Mouse (Mus musculus) c-Kit-positive CD71-positive TER-119-positive erythroid progenitor cells, embryonic 14.5 days (primary cell): Measurements from ENCODE around the gene Lingo1.
A peak's percentile ranks its signal among the peaks of the same experiment; 100 is the strongest.

Experiments
- DNase-seq: peaks from one replicate; pipeline ENCODE4 v3.0.0-alpha.2; 2013; ENCODE audit warnings: low spot score

The Lingo1 gene

DNA sequence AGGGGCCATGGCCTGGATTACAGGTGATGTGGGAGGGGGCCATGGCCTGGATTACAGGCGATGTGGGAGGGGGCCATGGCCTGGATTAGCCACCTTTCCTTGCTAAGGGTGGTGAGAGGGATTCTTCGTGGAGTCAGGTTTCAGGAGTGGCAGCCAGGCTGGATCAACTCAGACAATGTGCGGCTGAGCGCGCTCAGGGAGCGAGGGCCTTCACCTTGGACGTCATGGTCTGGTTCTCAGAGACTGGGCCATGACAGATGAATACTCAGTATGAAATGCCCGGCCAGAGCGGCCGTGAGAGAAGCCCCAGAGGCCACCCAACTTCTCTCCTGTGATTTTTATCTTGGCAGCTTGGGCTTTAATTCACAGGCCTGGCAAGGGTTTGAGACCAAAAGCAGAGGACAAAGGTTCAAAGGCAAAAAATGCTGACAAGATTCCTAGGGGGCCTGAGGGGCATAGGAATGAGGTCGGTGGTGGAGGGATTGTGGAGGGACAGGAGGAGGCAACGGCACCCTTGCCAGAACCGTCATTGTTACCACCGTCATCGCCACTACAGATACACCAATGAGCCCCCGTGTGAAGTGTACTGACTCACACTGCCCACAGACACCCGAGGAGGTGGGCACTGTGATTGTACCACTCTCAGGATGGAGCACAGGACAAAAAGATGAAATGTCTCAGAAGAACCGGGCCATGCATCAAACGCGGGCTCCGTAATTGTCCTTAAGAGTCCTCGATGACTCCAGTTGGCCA lies 117.2 kb downstream of the Lingo1 start:
- no peak for DNase-seq

GRCm38 (mm10) chr9:56675696-56676095 lies 120.6 kb downstream of the Lingo1 start:
- DNase-seq = no peak

GRCm38 (mm10) chr9:56669605-56670221 lies 126.6 kb downstream of the Lingo1 start:
- no peak for DNase-seq

DNA sequence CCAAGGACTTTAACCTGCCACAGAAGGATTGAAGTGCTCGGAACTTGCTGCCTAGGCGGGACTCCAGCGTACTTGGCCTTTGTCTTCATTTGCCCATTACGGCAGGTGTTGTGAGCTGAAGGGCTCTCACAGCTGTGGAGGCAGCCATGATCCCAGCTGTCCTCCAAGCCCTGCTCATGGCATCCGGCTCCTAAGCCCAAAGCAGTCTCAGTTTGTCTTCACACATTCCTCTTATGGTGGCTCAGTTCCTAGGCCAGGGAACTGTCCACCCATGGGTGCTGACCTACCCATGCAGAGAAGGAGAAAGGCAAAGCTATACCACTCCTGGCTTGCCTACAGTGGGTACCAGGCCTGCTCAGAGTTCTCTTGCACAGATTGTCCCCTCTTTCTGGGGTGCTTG lies 132.1 kb downstream of the Lingo1 start:
- no peak for DNase-seq

DNA sequence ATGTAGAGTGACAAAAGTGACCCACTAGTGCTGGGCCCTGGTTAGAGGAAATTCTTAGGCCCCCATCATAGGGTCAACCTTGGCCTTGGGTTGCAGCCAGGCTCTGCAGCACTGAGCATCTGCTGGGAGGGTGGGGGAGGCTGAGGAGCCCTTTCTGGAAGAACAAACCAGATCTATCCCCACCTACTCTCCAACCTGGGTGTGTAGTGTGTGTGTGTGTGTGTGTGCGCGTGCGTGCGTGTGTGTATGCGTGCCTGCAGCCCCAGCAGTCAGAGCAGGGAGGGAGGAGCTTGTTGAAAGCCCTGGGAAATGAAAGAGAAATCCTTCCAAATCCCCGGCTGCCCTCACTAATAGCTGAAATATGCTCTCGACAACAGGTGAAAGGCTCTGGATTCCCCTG lies 133.3 kb downstream of the Lingo1 start:
- no peak for DNase-seq

DNA sequence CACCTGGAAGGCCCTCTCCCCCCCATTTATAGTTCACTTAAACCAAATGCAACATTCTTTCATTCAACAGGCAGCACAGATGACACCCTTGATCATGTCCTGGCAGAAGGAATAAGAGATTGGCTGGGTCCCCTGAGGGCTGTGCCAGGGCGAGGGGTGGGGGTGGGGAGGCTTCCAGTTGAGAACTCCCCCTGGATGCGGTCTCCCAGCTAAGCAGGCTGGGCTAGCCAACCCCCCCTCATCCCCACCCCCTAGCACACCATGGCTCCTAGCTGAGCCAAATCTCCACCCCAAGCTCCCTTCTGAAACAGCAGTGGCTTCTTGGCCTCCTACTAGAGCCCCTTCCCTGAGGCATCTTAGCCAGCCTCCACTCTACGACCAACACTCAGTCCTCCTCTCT lies 133.9 kb downstream of the Lingo1 start:
- no peak for DNase-seq

- no peak for DNase-seq
Measured at GRCm38 (mm10) chr9:56661217-56661840, 134.9 kb downstream of the Lingo1 start.

GRCm38 (mm10) chr9:56658580-56658979 lies 137.7 kb downstream of the Lingo1 start:
- DNase-seq = no peak

DNA sequence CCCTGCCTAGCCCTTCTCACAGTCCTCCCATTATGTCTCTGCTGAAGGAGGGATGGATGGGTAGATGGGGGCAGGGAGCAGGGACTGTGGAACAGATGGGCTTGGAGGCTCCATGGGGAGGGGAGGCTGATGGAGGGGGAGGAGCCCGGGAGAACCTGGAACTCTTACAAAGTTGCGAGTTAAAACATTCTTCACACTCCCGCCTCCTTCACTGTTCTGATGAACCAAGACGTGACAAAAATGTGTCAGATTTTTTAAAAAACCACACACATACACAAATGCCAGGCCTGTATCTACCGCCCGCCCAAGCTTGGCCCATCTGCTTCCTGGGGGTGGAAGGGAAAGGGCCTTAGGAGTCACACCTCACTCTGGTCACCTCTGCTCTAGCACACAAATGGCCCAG lies 138.3 kb downstream of the Lingo1 start:
- DNase-seq = no peak

- no peak for DNase-seq
Measured at GRCm38 (mm10) chr9:56656766-56657542, 139.3 kb downstream of the Lingo1 start.

- no peak for DNase-seq
Measured at GRCm38 (mm10) chr9:56655167-56655566, 141.1 kb downstream of the Lingo1 start.

DNA sequence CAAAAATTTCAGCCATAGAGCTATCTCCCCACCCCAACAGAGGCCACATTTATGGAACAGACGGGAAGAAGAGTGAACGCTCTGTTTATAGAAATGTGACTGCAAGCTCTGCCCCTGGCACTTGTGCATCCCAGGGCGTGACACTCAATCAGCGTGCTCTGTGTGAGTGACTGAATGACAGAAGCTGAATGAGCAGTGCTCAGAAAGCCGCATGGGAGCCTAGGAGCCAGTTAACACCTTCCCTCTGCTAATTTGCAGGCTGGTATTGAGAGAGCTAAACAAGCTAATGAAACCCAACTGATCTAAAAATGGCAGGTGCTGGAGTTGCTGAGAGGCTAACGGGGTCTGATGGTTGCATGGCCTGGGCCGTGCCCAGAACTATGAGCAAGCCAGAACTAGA lies 143.7 kb downstream of the Lingo1 start:
- no peak for DNase-seq

DNA sequence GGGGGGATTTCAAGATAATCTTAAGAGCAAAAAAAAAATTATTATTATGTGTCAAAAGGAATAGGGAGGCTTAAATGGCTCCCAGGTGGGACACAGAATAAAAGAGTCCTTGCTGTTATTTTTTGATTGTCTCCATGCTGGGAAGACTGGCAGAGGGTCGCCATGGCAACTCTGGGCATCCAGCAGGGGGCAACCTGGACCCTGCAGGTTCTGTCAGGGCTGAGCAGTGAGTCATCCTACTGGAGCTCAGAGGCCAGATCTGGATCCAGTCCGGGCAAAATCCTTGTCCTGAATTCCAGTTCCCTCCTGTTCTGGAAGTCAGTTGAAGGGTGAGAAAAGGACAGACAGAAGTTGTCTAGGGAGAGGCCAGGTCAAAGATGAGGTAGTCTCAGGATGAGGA lies 144.7 kb downstream of the Lingo1 start:
- no peak for DNase-seq

DNA sequence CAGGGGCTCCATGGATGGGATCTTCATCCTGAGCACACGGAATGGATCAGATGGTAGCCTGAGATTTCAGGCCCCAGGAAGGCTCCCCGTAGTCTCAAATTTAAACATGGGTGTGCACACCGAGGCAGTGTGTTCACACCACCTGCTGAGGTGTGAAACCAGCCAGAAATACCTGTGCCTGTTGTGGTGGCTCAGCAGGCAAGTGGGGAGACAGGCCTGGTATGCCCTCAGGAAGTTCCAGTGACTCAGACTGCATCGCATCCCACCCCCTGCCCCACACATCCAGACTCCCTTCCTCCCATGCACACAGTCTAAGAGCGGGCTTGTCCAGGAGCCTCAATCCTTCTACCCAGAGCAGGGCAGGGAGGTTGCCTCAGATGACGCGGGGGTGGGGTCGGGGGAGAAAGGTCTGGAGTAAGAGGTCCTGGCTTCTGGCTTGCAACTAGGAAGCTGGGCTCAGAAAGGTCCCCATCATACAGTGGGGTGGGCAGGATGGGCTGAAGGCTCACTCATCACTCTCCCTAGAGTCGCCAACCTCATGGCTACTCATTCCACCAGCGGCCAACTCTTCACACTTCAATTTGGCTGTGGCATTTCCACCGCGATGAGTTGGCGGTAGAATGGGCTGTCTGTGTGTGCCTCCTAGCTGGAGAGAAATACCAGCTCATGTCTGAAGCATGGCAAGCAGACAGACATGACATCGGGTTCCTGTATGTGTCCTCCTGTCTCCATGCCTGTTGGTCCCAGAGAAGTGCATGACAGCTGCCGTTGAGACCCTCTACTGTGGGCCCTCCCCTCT lies 149.8 kb downstream of the Lingo1 start:
- no peak for DNase-seq

- no peak for DNase-seq
Measured at GRCm38 (mm10) chr9:56643474-56643873, 152.8 kb downstream of the Lingo1 start.

- DNase-seq = peak; percentile 3
Measured at GRCm38 (mm10) chr9:56638226-56638905, 157.9 kb downstream of the Lingo1 start.

DNA sequence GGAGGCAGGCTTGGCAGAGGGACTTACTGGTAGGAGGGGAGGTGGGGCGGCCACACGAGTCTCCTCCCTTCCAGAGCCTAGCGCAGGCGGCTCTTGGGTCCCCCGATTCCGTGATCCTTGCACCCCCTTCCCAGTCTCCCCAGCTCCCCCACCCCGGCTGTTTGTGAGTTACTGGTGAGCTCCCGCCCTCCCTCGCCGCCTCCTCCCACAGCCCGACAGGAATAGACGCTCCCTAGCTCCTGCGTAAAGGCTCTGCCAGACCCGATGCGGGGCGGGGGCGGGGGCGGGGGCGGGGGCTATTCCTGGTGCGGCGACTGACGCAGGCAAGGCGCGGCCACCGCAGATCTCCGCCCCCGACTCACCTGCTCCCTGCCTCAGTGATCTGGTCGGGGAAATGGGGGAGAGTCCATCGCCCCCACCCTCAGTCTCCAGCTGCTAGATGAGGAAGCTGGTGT lies 158.8 kb downstream of the Lingo1 start:
- DNase-seq = no peak

DNA sequence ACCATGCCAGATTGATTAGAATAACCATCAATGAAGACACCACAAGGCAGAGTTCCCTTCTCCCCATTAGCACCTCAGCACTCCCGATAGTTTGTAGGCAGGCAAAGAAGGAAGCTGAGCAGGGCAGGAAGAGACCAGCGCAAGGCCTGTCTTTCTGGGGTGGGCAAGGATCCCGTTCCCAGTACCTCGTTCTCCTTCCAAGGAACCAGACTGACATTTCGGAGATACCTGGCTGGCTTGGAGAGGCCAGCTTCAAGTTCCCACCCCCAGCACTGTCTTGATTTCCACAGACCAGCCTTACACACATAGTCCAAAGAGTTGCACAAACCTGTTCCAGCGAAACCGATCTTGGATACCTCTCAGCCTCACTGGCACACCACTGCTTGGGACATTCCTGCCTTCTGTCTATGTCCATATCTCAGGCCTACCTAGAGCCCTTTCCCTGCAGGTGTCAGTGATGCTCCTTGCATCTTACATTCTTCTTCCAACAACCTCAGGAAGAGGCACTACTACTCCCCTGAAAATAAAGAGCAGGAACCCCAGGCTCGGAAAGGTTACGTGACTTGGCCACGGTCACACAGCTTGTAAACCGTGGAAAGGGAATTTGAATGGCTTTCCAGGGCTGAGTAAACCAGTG lies 159.4 kb downstream of the Lingo1 start:
- no peak for DNase-seq

- DNase-seq = peak; percentile 64
Measured at GRCm38 (mm10) chr9:56636214-56636613, 160.1 kb downstream of the Lingo1 start.

DNA sequence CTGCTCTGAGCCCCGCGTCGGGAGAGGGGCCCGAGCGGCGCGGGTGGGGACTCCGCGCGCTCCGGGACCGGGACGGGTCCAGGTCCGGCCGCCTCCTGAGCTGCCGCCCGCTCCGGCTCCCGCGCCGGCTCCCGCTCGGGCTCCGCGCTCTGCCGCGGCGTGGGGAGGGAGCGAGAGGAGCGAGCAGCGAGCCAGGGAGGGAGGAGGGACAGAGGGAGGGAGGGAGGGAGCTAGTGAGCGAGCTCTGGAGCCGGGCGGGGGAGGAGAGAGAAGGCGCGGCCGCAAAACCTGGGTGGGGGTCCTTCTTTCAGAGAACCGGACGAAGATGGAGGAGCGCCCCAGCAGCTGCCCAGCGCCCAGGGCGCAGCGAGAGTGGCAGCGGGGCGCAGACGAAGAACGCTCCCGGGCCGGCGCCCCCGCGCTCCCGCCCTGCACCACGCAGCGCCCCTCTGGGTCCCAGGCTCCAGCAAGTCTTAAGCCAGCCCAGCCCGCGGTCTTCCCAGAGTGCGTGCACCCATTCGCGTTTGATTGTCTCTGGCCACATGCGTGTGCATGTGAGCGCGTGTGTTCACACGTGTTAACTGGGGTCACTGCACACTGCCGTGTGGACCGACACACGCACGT lies 160.7 kb downstream of the Lingo1 start:
- DNase-seq = no peak
